Mouse (Mus musculus) lung, embryonic 14.5 days (tissue): ENCODE data around the gene Sf3b4. TPM values are rescaled to one million over a fixed set of nuclear protein-coding genes. Genes with fewer than 3 reads are reported as not detected.
"Not testable (repeated sequence)": the region's sequence is repeated elsewhere in the genome, so short reads cannot be mapped to it uniquely, and the experiment has no call there.

ENCODE experiments used
- ATAC-seq: fragments of 200-750 bp; cut with Nextera tagmentation; 2 replicates; pipeline ENCODE4 v1.8.0; 2017; ENCODE audit warnings: mild to moderate bottlenecking, moderate TSS enrichment, moderate library complexity; ENCODE audit not compliant: insufficient read depth
- DNase-seq: peaks from one replicate; pipeline ENCODE4 v3.0.0-alpha.2; 2015
- H3K27ac ChIP-seq: fragments of 300-500 bp; sonication (generic); 2 replicates; pipeline ENCODE4 v1.5.1; 2014; ENCODE audit warnings: low read depth, mild to moderate bottlenecking, moderate library complexity
- H3K27me3 ChIP-seq: fragments of 300-500 bp; sonication (generic); 2 replicates; pipeline ENCODE4 v1.6.1; 2014; ENCODE audit warnings: low read length, control low read depth; ENCODE audit not compliant: insufficient read depth
- H3K36me3 ChIP-seq: fragments of 300-500 bp; sonication (generic); 2 replicates; pipeline ENCODE4 v1.6.1; 2014; ENCODE audit warnings: control low read depth; ENCODE audit not compliant: insufficient read depth
- H3K4me1 ChIP-seq: fragments of 300-500 bp; sonication (generic); 2 replicates; pipeline ENCODE4 v1.6.1; 2014; ENCODE audit warnings: antibody characterized with exemption, control low read depth; ENCODE audit not compliant: insufficient read depth
- H3K4me2 ChIP-seq: fragments of 300-500 bp; sonication (generic); 2 replicates; pipeline ENCODE4 v1.6.1; 2014; ENCODE audit warnings: mild to moderate bottlenecking
- H3K4me3 ChIP-seq: fragments of 300-500 bp; sonication (generic); 2 replicates; pipeline ENCODE4 v1.5.1; 2014; ENCODE audit warnings: low read depth, low read length
- H3K9ac ChIP-seq: fragments of 300-500 bp; sonication (generic); 2 replicates; pipeline ENCODE4 v1.6.1; 2014
- H3K9me3 ChIP-seq: fragments of 300-500 bp; sonication (generic); 2 replicates; pipeline ENCODE4 v1.6.1; 2016; ENCODE audit warnings: low read depth, low read length, control low read depth
- CTCF ChIP-seq: IDR thresholded peaks from 2 replicates; pipeline ENCODE4 v1.5.1; 2016; ENCODE audit warnings: antibody characterized with exemption, low read depth
- WGBS: fragments of 180-500 bp; shearing (Covaris S2); extraction: QIAGEN DNeasy Blood & Tissue Kit; methylation state at CpG from one replicate; pipeline ENCODE4 v1.1.7; 2014; 5-methylcytosine and 5-hydroxymethylcytosine counted together
- microRNA-seq: library from miRNA; unstranded; fragments of <30 nt; microRNA quantifications from one replicate; pipeline ENCODE4, GENCODE M21; 2016; ENCODE audit warnings: borderline number of aligned reads
- polyA plus RNA-seq: library from polyadenylated mRNA; unstranded; fragments of >200 nt; fragmentation: Nextera tagmentation; extraction: Ambion mirVana; gene quantifications from 2 replicates; pipeline ENCODE4 v1.2.1, GENCODE M21; 2014

Sf3b4 gene
- polyA plus RNA-seq, 1 experiment from 2014 or later, result 210 TPM

DNA sequence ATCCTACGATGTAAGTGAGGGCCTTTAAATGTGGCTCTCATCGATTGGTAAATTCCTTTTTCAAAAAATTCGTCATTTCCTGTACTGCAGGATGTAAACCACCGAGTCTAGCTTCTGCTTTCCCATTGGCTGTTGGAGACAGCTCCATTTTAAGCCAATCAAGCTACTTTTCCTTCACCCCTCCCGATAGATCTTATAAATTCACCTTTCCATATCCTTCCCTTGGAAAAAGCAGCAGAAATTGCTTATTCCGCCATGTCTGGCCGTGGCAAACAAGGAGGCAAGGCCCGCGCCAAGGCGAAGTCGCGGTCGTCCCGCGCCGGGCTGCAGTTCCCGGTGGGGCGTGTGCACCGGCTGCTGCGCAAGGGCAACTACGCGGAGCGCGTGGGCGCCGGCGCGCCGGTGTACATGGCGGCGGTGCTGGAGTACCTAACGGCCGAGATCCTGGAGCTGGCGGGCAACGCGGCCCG is 47.6 kb downstream of the Sf3b4 start, which contains the start of the genes Bola1 and Hist2h2ab:
Gene Bola1 (minus strand): TSS at position 49 of the 470 bp plus-strand sequence.
Gene Hist2h2ab (plus strand): TSS at position 205 of the 470 bp plus-strand sequence.
- TF ChIP-seq CTCF, result no peak
- H3K36me3 ChIP-seq, result no peaks in the 10 kb centered on the region
- peaks cover 15% of the 10 kb centered on the region; the same call in 1 of the 2 replicates for H3K4me1 ChIP-seq
- under 1% methylated on average over 37 of the region's 37 CpGs for WGBS
- no peaks in the 10 kb centered on the region for H3K9me3 ChIP-seq
- ATAC-seq, result peak; percentile 85
- no peaks in the 10 kb centered on the region for H3K27me3 ChIP-seq
- DNase-seq, result peak; percentile 92
- H3K4me3 ChIP-seq, result peak within 1 kb of the TSS; percentile 52
- peak within 1 kb of the TSS; percentile 82 for H3K9ac ChIP-seq
- peak within 1 kb of the TSS; percentile 93 for H3K4me2 ChIP-seq
- peak within 1 kb of the TSS; percentile 99 for H3K27ac ChIP-seq

DNA sequence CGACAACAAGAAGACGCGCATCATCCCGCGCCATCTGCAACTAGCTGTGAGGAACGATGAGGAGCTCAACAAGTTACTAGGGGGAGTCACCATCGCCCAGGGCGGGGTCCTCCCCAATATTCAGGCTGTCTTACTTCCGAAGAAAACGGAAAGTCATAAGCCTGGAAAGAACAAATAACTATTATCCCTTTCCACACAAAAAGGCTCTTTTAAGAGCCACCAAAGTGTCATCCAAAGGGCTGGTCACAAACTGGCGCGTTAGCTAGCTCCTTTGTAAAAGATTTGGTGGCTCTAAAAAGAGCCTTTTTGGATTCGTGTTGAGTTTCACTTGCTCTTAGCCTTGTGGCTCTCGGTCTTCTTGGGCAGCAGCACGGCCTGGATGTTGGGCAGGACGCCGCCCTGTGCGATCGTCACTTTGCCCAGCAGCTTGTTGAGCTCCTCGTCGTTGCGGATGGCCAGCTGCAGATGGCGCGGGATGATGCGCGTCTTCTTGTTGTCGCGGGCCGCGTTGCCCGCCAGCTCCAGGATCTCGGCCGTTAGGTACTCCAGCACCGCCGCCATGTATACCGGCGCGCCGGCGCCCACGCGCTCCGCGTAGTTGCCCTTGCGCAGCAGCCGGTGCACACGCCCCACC is 48.1 kb downstream of the Sf3b4 start:
- 1% methylated on average over 30 of the region's 47 CpGs for WGBS
- peak; percentile 67 for DNase-seq
- H3K27me3 ChIP-seq, H3K9me3 ChIP-seq, H3K36me3 ChIP-seq: not testable (repeated sequence)
- H3K9ac ChIP-seq, result peak overlapping the region; percentile 82
- ATAC-seq, result peak; percentile 5; the same call in 1 of the 2 replicates
- peaks cover 15% of the 10 kb centered on the region; the same call in 1 of the 2 replicates for H3K4me1 ChIP-seq
- peak overlapping the region; percentile 99 for H3K27ac ChIP-seq
- peak overlapping the region; percentile 52 for H3K4me3 ChIP-seq
- H3K4me2 ChIP-seq, result peak overlapping the region; percentile 93

DNA sequence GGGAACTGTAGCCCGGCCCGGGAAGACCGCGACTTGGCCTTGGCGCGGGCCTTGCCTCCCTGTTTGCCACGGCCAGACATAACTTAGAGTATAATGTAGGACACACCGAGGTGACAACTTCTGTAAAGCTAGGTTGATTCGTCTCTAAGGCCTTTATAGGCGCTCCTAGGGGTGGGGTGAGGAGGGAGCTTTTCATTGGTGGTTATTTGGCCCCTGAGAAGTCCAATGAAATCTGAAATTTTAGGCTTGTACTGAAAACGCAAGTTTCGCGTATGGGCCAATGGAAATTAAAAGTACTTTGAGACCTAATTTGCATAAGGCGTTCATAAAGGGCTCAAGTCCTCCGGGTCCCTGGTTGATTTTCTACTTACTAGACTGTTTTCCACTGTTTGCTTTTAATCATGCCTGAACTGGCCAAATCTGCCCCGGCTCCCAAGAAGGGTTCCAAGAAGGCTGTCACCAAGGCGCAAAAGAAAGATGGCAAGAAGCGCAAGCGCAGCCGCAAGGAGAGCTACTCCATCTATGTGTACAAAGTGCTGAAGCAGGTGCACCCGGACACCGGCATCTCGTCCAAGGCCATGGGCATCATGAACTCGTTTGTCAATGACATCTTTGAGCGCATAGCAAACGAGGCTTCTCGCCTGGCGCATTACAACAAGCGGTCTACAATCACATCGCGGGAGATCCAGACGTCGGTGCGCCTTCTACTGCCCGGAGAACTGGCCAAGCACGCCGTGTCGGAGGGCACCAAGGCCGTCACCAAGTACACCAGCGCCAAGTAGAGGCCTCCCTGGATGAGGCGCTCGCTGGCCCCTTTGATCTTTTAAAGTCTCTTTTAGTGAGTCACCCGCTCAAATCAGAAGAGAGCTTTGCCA is 48.9 kb downstream of the Sf3b4 start, which contains the start of the genes Hist2h2ac and Hist2h2be:
Gene Hist2h2ac (minus strand): TSS at position 116 of the 875 bp plus-strand sequence.
Gene Hist2h2be (plus strand): TSS at position 355 of the 875 bp plus-strand sequence.
- H3K4me2 ChIP-seq, result peak within 1 kb of the TSS; percentile 93
- ATAC-seq (peak; percentile 95), DNase-seq (peak; percentile 96)
- peak within 1 kb of the TSS; percentile 82 for H3K9ac ChIP-seq
- no peak for TF ChIP-seq CTCF
- peaks cover 15% of the 10 kb centered on the region; the same call in 1 of the 2 replicates for H3K4me1 ChIP-seq
- H3K27me3 ChIP-seq, result no peaks in the 10 kb centered on the region
- peak within 1 kb of the TSS; percentile 52 for H3K4me3 ChIP-seq
- H3K36me3 ChIP-seq, result no peaks in the 10 kb centered on the region
- H3K27ac ChIP-seq, result peak within 1 kb of the TSS; percentile 99
- WGBS, result under 1% methylated on average over 43 of the region's 43 CpGs
- no peaks in the 10 kb centered on the region for H3K9me3 ChIP-seq

DNA sequence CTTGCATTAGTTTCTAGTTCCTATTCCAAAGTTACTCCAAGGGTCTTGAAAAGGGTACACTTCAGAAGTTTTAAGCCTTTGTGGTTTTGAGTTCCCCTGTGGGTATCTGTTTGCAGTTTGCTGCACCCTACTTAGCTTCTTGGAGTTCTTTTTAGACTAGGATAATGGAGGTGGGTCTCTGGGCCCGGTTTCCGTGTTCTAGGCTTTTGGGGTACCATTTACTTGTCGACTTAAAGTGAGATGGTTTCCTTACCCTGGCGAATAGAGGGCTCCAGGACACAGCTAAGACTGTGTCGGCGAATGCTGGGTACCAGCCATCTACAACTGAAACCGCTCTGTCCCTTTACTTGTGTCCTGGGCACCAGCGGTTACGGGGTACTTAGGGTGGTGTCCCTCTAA is 49.5 kb downstream of the Sf3b4 start:
- Histone ChIP-seq H3K4me2 (peak overlapping the region; percentile 93), H3K4me3 (peak overlapping the region; percentile 52), H3K27me3 (no peaks in the 10 kb centered on the region), H3K4me1 (peaks cover 16% of the 10 kb centered on the region; the same call in 1 of the 2 replicates), H3K36me3 (no peaks in the 10 kb centered on the region), H3K9me3 (no peaks in the 10 kb centered on the region), H3K9ac (peak overlapping the region; percentile 56), H3K27ac (peak overlapping the region; percentile 99)
- 25% methylated on average over 9 of the region's 9 CpGs for WGBS
- ATAC-seq (no peak), DNase-seq (peak; percentile 17)
- no peak for TF ChIP-seq CTCF

DNA sequence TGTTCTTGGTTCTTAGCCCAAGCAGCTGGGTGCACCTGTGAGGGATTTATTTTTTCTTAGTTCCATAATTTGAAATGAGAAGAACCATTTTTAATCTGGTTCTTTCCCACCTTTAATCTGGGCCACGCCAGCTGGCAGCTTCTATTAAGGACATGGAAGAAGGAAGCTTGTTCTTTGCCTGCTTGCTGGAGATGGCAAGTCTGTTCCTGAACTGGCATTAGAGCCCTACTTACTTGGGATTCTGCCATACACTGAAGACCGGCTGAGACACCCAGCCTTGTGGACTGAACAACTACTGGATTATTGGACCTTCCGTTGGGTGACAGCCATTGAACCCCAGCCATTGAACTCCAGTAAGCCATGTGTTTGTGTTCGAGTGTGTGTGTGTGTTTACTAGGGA is 50.6 kb downstream of the Sf3b4 start:
- no peaks in the 10 kb centered on the region for H3K27me3 ChIP-seq
- H3K4me1 ChIP-seq, result peaks cover 19% of the 10 kb centered on the region; the same call in 1 of the 2 replicates
- WGBS, result 93% methylated on average over 4 of the region's 4 CpGs

DNA sequence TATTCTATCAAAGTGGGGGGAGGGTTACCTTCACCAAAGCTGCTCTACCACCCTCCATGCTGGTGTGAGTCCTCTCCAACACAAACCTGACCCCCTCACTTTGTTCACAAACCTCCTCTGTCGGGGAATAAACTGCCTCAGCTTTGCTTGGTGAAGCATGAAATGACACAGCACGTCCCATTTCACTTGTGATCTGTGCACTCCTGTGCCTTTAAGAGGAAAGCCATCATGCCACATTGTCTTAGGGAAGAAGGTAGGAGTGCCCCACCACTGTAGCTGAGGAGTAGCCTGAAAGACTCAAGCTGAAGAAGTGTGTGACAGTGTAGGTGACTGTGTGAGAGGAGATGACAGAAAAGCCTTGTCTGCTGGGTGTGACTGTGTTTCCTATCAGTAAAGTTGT is 53.3 kb downstream of the Sf3b4 start:
- Histone ChIP-seq H3K9me3 (no peaks in the 10 kb centered on the region), H3K36me3 (no peaks in the 10 kb centered on the region), H3K27me3 (no peaks in the 10 kb centered on the region), H3K9ac (peak overlapping the region; percentile 9; the same call in 1 of the 2 replicates), H3K4me3 (no peak overlapping the region), H3K4me2 (no peak overlapping the region), H3K27ac (no peak overlapping the region), H3K4me1 (peaks cover 19% of the 10 kb centered on the region; the same call in 1 of the 2 replicates)
- ATAC-seq (no peak), DNase-seq (no peak)
- TF ChIP-seq CTCF, result no peak
- WGBS, result 52% methylated on average over 2 of the region's 2 CpGs

More for the DNA sequence above, 50.6 kb downstream of the Sf3b4 start:
- Histone ChIP-seq H3K9ac (no peak overlapping the region), H3K27ac (no peak overlapping the region), H3K9me3 (no peaks in the 10 kb centered on the region), H3K4me2 (peak overlapping the region; percentile 93), H3K4me3 (peak overlapping the region; percentile 52; the same call in 1 of the 2 replicates), H3K36me3 (no peaks in the 10 kb centered on the region)
- no peak for TF ChIP-seq CTCF
- ATAC-seq, result no peak
- DNase-seq, result no peak

Small RNA genes within 50 kb of the gene (microRNA-seq; reads per million reads assigned to microRNA genes)
- gene Gm44492, result not detected

Other genes with a start within 250 kb of the Sf3b4 start
- 80.5 and 84.0 TPM in 2 replicates for gene Anp32e, start 243.1 kb upstream of the Sf3b4 start, polyA plus RNA-seq
- gene Plekho1, start 176.3 kb upstream of the Sf3b4 start, polyA plus RNA-seq, result 36.7 and 37.0 TPM in 2 replicates
- 18.6 and 19.7 TPM in 2 replicates for gene Vps45, start 113.9 kb upstream of the Sf3b4 start, polyA plus RNA-seq
- 18.9 and 21.3 TPM in 2 replicates for gene Otud7b, start 67.8 kb upstream of the Sf3b4 start, polyA plus RNA-seq
- gene Mtmr11, start 10.3 kb upstream of the Sf3b4 start, polyA plus RNA-seq, result 13.0 and 16.6 TPM in 2 replicates
- 3.6 and 5.8 TPM in 2 replicates for gene Sv2a, start 8.8 kb downstream of the Sf3b4 start, polyA plus RNA-seq
- 57.6 and 68.0 TPM in 2 replicates for gene Bola1, start 47.4 kb downstream of the Sf3b4 start, polyA plus RNA-seq
- gene Hist2h2ab, start 47.5 kb downstream of the Sf3b4 start, polyA plus RNA-seq, result not detected in 2 replicates
- 10.8 and 11.9 TPM in 2 replicates for gene Hist2h2ac, start 48.5 kb downstream of the Sf3b4 start, polyA plus RNA-seq
- gene Hist2h2be, start 48.8 kb downstream of the Sf3b4 start, polyA plus RNA-seq, result 5.9 and 6.4 TPM in 2 replicates
- gene Hist2h3c2, start 66.8 kb downstream of the Sf3b4 start, polyA plus RNA-seq, result 11.5 and 14.4 TPM in 2 replicates
- gene Hist2h2aa2, start 67.9 kb downstream of the Sf3b4 start, polyA plus RNA-seq, result 49.7 and 55.6 TPM in 2 replicates
- gene Hist2h2aa1, start 73.2 kb downstream of the Sf3b4 start, polyA plus RNA-seq, result 13.0 and 15.7 TPM in 2 replicates
- 0.30 and 2.3 TPM in 2 replicates for gene Hist2h3c1, start 74.4 kb downstream of the Sf3b4 start, polyA plus RNA-seq
- gene Hist2h4, start 91.0 kb downstream of the Sf3b4 start, polyA plus RNA-seq, result 11.3 and 16.6 TPM in 2 replicates
- 100 and 111 TPM in 2 replicates for gene Hist2h3b, start 96.3 kb downstream of the Sf3b4 start, polyA plus RNA-seq
- 23.2 and 26.7 TPM in 2 replicates for gene Hist2h2bb, start 97.4 kb downstream of the Sf3b4 start, polyA plus RNA-seq
- 3.3 and 3.9 TPM in 2 replicates for gene Fcgr1, start 121.6 kb downstream of the Sf3b4 start, polyA plus RNA-seq